Mouse (Mus musculus): Measurements from ENCODE around the gene Vav3.

- TF ChIP-seq CTCF (IDR thresholded peaks at IDR 0.05; ENCODE audit: low read depth) (no peak), EP300 (IDR thresholded peaks at IDR 0.05; ENCODE audit: low read depth) (no peak)
Measured at GRCm38 (mm10) chr3:109444077-109444476, 103.6 kb downstream of the Vav3 start.
